Mouse (Mus musculus): ENCODE results near the gene Spaca4. TPM values are rescaled to one million over a fixed set of nuclear protein-coding genes. Genes with fewer than 3 reads are reported as not detected.

Spaca4 gene
- polyA plus RNA-seq, 1 experiment, result not detected

DNA sequence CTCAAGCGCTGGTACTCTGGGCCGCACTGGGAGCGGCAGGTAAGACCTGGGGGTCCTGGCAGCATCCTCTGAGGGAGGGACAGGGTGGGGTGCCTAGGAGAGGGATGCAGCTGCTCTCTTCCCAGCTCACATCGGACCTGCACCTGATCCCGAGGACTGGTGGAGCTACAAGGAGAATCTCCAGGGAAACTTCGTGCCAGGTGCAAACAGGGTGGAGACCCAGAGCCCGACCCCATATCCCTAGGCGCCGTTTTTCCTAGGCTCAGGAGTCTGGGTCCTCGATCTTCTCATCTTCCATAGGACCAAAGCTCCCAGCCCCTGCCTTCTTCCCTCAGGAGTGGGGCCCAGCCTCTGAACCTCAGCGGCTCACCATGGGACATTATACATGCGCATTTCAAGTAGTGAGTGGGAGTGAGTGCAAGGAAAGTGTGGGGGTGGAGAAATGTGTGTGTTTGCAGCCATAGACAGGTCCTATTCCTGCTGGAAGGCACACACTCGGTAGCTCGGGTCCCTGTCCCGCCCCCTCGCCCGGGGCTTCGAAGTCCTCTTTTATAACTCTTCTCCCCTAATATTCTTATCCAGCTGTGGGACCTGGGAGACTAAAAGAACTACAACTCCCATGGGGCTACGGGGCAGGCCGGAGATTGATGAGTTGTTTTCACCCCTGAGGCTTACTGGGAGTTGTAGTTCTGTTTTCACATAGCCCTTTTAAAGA, 25.2 kb downstream of the Spaca4 start:
- TF ChIP-seq POLR2A (IDR thresholded peaks at IDR 0.05; ENCODE audit: insufficient read depth, low read depth, low read length) (peak; percentile 39; the same call in 1 of the 2 replicates), CTCF (IDR thresholded peaks at IDR 0.05; ENCODE audit: insufficient read depth, low read depth, low read length) (no peak)
- Histone ChIP-seq H3K4me3 (ENCODE audit: insufficient read depth, low read depth, low read length) (peak overlapping the region; percentile 56), H3K27ac (ENCODE audit: insufficient read depth, low read depth, low read length) (peak overlapping the region; percentile 73), H3K4me1 (ENCODE audit: control insufficient read depth, insufficient read depth, low read length) (peaks cover 32% of the 10 kb centered on the region)
- WGBS, result under 1% methylated on average over 20 of the region's 20 CpGs

- 2% methylated on average over 36 of the region's 36 CpGs for WGBS
- peak within 1 kb of the TSS; percentile 56 for H3K4me3 ChIP-seq (ENCODE audit: insufficient read depth, low read depth, low read length)
- H3K27ac ChIP-seq (ENCODE audit: insufficient read depth, low read depth, low read length), result peak within 1 kb of the TSS; percentile 73
- peaks cover 34% of the 10 kb centered on the region for H3K4me1 ChIP-seq (ENCODE audit: control insufficient read depth, insufficient read depth, low read length)
- TF ChIP-seq POLR2A (IDR thresholded peaks at IDR 0.05; ENCODE audit: insufficient read depth, low read depth, low read length) (peak; percentile 49; the same call in 1 of the 2 replicates), CTCF (IDR thresholded peaks at IDR 0.05; ENCODE audit: insufficient read depth, low read depth, low read length) (no peak)
Observed at GRCm38 (mm10) chr7:45699523-45700141, 26.0 kb downstream of the Spaca4 start, which contains the start of gene Car11. TSS of gene Car11 (plus strand) at chr7:45699843.

GRCm38 (mm10) chr7:45697894-45698293, 27.7 kb downstream of the Spaca4 start:
- no peak for TF ChIP-seq CTCF (IDR thresholded peaks at IDR 0.05; ENCODE audit: insufficient read depth, low read depth, low read length)
- no peak for TF ChIP-seq POLR2A (IDR thresholded peaks at IDR 0.05; ENCODE audit: insufficient read depth, low read depth, low read length)
- peaks cover 27% of the 10 kb centered on the region for H3K4me1 ChIP-seq (ENCODE audit: control insufficient read depth, insufficient read depth, low read length)
- 89% methylated on average over 5 of the region's 7 CpGs for WGBS
- H3K4me3 ChIP-seq (ENCODE audit: insufficient read depth, low read depth, low read length), result no peak overlapping the region
- H3K27ac ChIP-seq (ENCODE audit: insufficient read depth, low read depth, low read length), result no peak overlapping the region

DNA sequence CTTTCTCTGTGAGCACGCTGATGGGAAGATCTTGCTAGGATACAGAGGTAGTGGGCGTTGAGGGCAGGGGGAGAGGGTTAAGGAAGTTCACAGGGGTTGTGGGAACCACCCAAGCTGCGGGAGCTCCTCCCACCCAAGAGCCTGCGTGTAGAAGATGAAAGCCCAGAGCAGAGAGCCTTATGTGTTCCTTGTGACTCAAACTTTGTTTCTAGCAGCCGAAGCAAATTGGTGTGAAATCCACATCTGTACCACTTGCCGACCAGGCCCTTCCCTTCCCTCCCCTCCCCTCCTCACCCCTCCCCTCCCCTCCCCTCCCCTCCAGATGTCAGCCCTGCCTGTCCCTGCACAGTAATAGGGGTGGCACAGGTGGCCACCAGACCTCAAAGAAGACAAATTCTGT, 30.5 kb downstream of the Spaca4 start:
- TF ChIP-seq POLR2A (IDR thresholded peaks at IDR 0.05; ENCODE audit: insufficient read depth, low read depth, low read length) (no peak), CTCF (IDR thresholded peaks at IDR 0.05; ENCODE audit: insufficient read depth, low read depth, low read length) (no peak)
- no peak overlapping the region for H3K27ac ChIP-seq (ENCODE audit: insufficient read depth, low read depth, low read length)
- H3K4me1 ChIP-seq (ENCODE audit: control insufficient read depth, insufficient read depth, low read length), result peaks cover 20% of the 10 kb centered on the region
- 23% methylated on average over 6 of the region's 6 CpGs for WGBS
- H3K4me3 ChIP-seq (ENCODE audit: insufficient read depth, low read depth, low read length), result no peak overlapping the region

DNA sequence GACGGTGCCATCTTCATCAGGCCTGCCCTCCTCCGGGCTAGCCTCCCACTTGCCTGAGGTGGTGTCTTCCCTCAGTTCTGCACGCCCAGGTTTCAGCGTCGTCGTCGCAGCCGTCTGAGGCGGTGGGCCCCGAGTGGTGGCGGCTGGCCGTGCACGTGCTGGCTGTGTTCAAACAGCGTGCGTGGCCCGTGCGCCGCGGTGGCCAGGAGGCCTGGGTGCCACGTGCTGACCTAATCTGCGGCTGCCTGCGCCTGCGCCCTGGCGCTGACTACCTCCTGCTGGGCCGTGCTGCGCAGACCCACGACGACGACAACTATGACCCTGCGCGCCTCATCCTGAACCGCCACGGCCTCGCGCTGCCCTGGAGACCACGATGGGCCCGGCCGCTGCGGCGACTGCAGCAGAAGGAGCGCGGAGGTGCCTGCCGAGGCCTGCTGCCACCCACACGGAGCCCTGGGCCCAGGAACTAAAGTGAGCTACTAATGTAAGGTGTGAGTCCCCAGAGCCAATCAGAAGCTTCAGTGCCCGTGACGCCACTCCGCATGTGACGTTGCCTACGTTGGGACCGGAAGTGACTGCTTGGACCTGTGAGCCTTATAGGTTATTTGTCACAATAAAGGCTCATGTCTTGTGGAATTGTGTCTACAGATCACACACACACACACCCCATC, 31.6 kb downstream of the Spaca4 start, which contains the start of gene Sec1:
Sec1 (minus strand) TSS at position 482 of the 671 bp plus-strand sequence.
- no peak within 1 kb of the TSS for H3K27ac ChIP-seq (ENCODE audit: insufficient read depth, low read depth, low read length)
- no peak within 1 kb of the TSS for H3K4me3 ChIP-seq (ENCODE audit: insufficient read depth, low read depth, low read length)
- TF ChIP-seq POLR2A (IDR thresholded peaks at IDR 0.05; ENCODE audit: insufficient read depth, low read depth, low read length) (no peak), CTCF (IDR thresholded peaks at IDR 0.05; ENCODE audit: insufficient read depth, low read depth, low read length) (no peak)
- peaks cover 20% of the 10 kb centered on the region for H3K4me1 ChIP-seq (ENCODE audit: control insufficient read depth, insufficient read depth, low read length)
- 92% methylated on average over 50 of the region's 50 CpGs for WGBS

DNA sequence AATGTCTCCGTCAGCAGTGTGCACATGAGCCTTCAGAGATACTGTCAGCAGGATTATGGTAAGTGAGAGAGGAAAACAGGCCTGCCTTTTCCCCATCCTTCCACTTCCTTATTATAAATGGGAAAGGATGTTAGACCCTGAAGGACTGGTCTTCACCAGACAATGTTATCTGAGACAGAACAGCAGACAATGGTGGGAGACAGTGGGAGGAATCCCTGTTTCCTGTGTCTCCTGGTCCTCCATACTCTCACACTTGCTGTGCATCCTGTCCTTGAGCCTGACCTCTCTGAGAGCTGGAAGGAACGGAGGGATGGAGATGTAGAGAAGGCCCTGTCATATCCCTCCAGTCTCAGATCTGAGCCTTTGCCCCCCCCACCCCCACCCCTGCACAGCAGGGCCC, 33.2 kb downstream of the Spaca4 start:
- no peak overlapping the region for H3K27ac ChIP-seq (ENCODE audit: insufficient read depth, low read depth, low read length)
- 87% methylated on average over 2 of the region's 2 CpGs for WGBS
- no peak overlapping the region for H3K4me3 ChIP-seq (ENCODE audit: insufficient read depth, low read depth, low read length)
- TF ChIP-seq CTCF (IDR thresholded peaks at IDR 0.05; ENCODE audit: insufficient read depth, low read depth, low read length) (no peak), POLR2A (IDR thresholded peaks at IDR 0.05; ENCODE audit: insufficient read depth, low read depth, low read length) (no peak)
- H3K4me1 ChIP-seq (ENCODE audit: control insufficient read depth, insufficient read depth, low read length), result peaks cover 17% of the 10 kb centered on the region

- 38% methylated on average over 11 of the region's 11 CpGs for WGBS
- TF ChIP-seq POLR2A (IDR thresholded peaks at IDR 0.05; ENCODE audit: insufficient read depth, low read depth, low read length), result no peak
- TF ChIP-seq CTCF (IDR thresholded peaks at IDR 0.05; ENCODE audit: insufficient read depth, low read depth, low read length), result no peak
- Histone ChIP-seq H3K27ac (ENCODE audit: insufficient read depth, low read depth, low read length) (no peak overlapping the region), H3K4me1 (ENCODE audit: control insufficient read depth, insufficient read depth, low read length) (peaks cover 15% of the 10 kb centered on the region), H3K4me3 (ENCODE audit: insufficient read depth, low read depth, low read length) (no peak overlapping the region)
Observed at GRCm38 (mm10) chr7:45689800-45690199, 35.8 kb downstream of the Spaca4 start.

GRCm38 (mm10) chr7:45689099-45689498, 36.5 kb downstream of the Spaca4 start:
- TF ChIP-seq CTCF (IDR thresholded peaks at IDR 0.05; ENCODE audit: insufficient read depth, low read depth, low read length), result no peak
- TF ChIP-seq POLR2A (IDR thresholded peaks at IDR 0.05; ENCODE audit: insufficient read depth, low read depth, low read length), result no peak
- H3K4me3 ChIP-seq (ENCODE audit: insufficient read depth, low read depth, low read length), result no peak overlapping the region
- peaks cover 13% of the 10 kb centered on the region for H3K4me1 ChIP-seq (ENCODE audit: control insufficient read depth, insufficient read depth, low read length)
- no peak overlapping the region for H3K27ac ChIP-seq (ENCODE audit: insufficient read depth, low read depth, low read length)
- WGBS, result 79% methylated on average over 6 of the region's 6 CpGs

GRCm38 (mm10) chr7:45686841-45687240, 38.8 kb downstream of the Spaca4 start:
- WGBS, result 83% methylated on average over 3 of the region's 3 CpGs

More at GRCm38 (mm10) chr7:45686841-45687240, 38.8 kb downstream of the Spaca4 start:
- H3K4me1 ChIP-seq (ENCODE audit: control insufficient read depth, insufficient read depth, low read length), result peaks cover 20% of the 10 kb centered on the region
- no peak overlapping the region for H3K27ac ChIP-seq (ENCODE audit: insufficient read depth, low read depth, low read length)
- TF ChIP-seq CTCF (IDR thresholded peaks at IDR 0.05; ENCODE audit: insufficient read depth, low read depth, low read length) (no peak), POLR2A (IDR thresholded peaks at IDR 0.05; ENCODE audit: insufficient read depth, low read depth, low read length) (no peak)
- H3K4me3 ChIP-seq (ENCODE audit: insufficient read depth, low read depth, low read length), result no peak overlapping the region
